Mouse (Mus musculus): Measurements from ENCODE around the gene Pak1. TPM values are rescaled to one million over a fixed set of nuclear protein-coding genes. Genes with fewer than 3 reads are reported as not detected.

Gene Pak1
- polyA plus RNA-seq, 1 experiment from 2014 or later: 5.5 TPM

Other genes with a start within 250 kb of the Pak1 start
- 34.1 and 37.0 TPM in 2 replicates for gene Aamdc, start 209.0 kb upstream of the Pak1 start, polyA plus RNA-seq (2014; fragmentation: Nextera tagmentation; extraction: Ambion mirVana)
- gene Rsf1, start 208.7 kb upstream of the Pak1 start, polyA plus RNA-seq (2014; fragmentation: Nextera tagmentation; extraction: Ambion mirVana): 13.3 and 16.2 TPM in 2 replicates
- gene Clns1a, start 91.9 kb upstream of the Pak1 start, polyA plus RNA-seq (2014; fragmentation: Nextera tagmentation; extraction: Ambion mirVana): 122 and 123 TPM in 2 replicates
- gene Aqp11, start 50.3 kb upstream of the Pak1 start, polyA plus RNA-seq (2014; fragmentation: Nextera tagmentation; extraction: Ambion mirVana): 2.6 and 3.3 TPM in 2 replicates
- gene Gdpd4, start 131.4 kb downstream of the Pak1 start, polyA plus RNA-seq (2014; fragmentation: Nextera tagmentation; extraction: Ambion mirVana): not detected in 2 replicates